Mouse (Mus musculus) ES-E14 (cell line): ENCODE measurements around the gene Ms4a1.

Experiments
- CHD2 ChIP-seq: IDR thresholded peaks from 2 replicates; pipeline ENCODE4 v1.6.1; 2014; ENCODE audit warnings: mild to moderate bottlenecking, low read depth, low read length, inconsistent platforms
- HCFC1 ChIP-seq: IDR thresholded peaks from 2 replicates; pipeline ENCODE4 v1.6.1; 2012; ENCODE audit warnings: low read length, inconsistent platforms, borderline replicate concordance; ENCODE audit not compliant: insufficient read depth
- MAFK ChIP-seq: IDR thresholded peaks from 2 replicates; pipeline ENCODE4 v1.6.1; 2014; ENCODE audit warnings: mild to moderate bottlenecking, low read depth, low read length, inconsistent platforms; ENCODE audit not compliant: insufficient read depth
- ZC3H11A ChIP-seq: IDR thresholded peaks from 2 replicates; pipeline ENCODE4 v1.6.1; 2012; ENCODE audit warnings: low read depth, mild to moderate bottlenecking, inconsistent platforms, low read length, borderline replicate concordance
- ZNF384 ChIP-seq: IDR thresholded peaks from 2 replicates; pipeline ENCODE4 v1.6.1; 2012; ENCODE audit warnings: low read depth, low read length, inconsistent platforms

- TF ChIP-seq ZC3H11A (no peak), MAFK (no peak), ZNF384 (no peak), CHD2 (no peak), HCFC1 (no peak)
Measured at GRCm38 (mm10) chr19:11261522-11261921, 4.5 kb downstream of the Ms4a1 start.
